Mouse (Mus musculus) brain, embryonic 14.5 days (tissue): ENCODE measurements around the gene Anxa2.

Experiments used
- CTCF ChIP-seq: fragments of 200-500 bp; IDR thresholded peaks from 2 replicates; pipeline ENCODE4 v1.5.1; 2012; ENCODE audit warnings: inconsistent platforms, mild to moderate bottlenecking, moderate library complexity, borderline replicate concordance; ENCODE audit not compliant: insufficient read depth, insufficient read length; ENCODE audit errors: extremely low read depth
- POLR2A ChIP-seq: fragments of 200-500 bp; IDR thresholded peaks from 2 replicates; pipeline ENCODE4 v1.6.1; 2012; ENCODE audit warnings: mild to moderate bottlenecking, inconsistent platforms, borderline replicate concordance; ENCODE audit not compliant: poor library complexity, insufficient read depth, insufficient read length, severe bottlenecking; ENCODE audit errors: extremely low read depth

- TF ChIP-seq POLR2A (no peak), CTCF (no peak)
These were observed 58.6 kb downstream of the Anxa2 start for GRCm38 (mm10) chr9:69511881-69512590.
